Mouse (Mus musculus): Measurements from ENCODE around the gene Klc1.

- TF ChIP-seq CTCF (IDR thresholded peaks at IDR 0.05; ENCODE audit: borderline replicate concordance, control insufficient read depth, extremely low read depth, insufficient read depth, low read length, poor library complexity) (no peak), POLR2A (IDR thresholded peaks at IDR 0.05; ENCODE audit: control insufficient read depth, extremely low read depth, insufficient read depth, low read length, poor library complexity) (no peak)
Measured at GRCm38 (mm10) chr12:111720222-111720621, 38.4 kb upstream of the Klc1 start.
